1 mouse cellular context compared by ENCODE assay signal in genomic region chr8:71940293-71941208, GRCm38 (mm10).
TF ChIP-seq lines count a peak whose summit lies in the region.

No protein-coding gene starts in this region.

TF ChIP-seq in MEL, 35 proteins besides CTCF, POLR2A, EP300 and RAD21 (continued from another document):
- TF ChIP-seq ZC3H11A (IDR thresholded peaks at IDR 0.05; ENCODE audit: low read depth, low read length) (0 out of 2 replicates have a peak, but pooled peaks have one; percentile 5), ETS1 (IDR thresholded peaks at IDR 0.05; ENCODE audit: low read depth, low read length) (peak; percentile 62), MYB (IDR thresholded peaks at IDR 0.05; ENCODE audit: low read depth, low read length) (no peak), MAX (IDR thresholded peaks at IDR 0.05; ENCODE audit: low read length) (peak; percentile 53; the same call in 1 of the 2 replicates), USF2 (IDR thresholded peaks at IDR 0.05; ENCODE audit: borderline replicate concordance in 1 of 2, insufficient read depth in 1 of 2, low read depth in 1 of 2, low read length in 2 of 2) (0 out of 4 replicates have a peak, but pooled peaks of 1 of the 2 experiments have one; percentile 33), KAT2A (conservative IDR thresholded peaks at IDR 0.05; ENCODE audit: low read depth, low read length) (no peak), HCFC1 (IDR thresholded peaks at IDR 0.05; ENCODE audit: low read depth, low read length) (no peak), USF1 (IDR thresholded peaks at IDR 0.05; ENCODE audit: low read depth, low read length) (peak; percentile 81), SIN3A (IDR thresholded peaks at IDR 0.05; ENCODE audit: low read length) (peak; percentile 52), MXI1 (IDR thresholded peaks at IDR 0.05; ENCODE audit: low read depth, low read length) (no peak; the same call in 1 of the 2 replicates), NELFE (IDR thresholded peaks at IDR 0.05; ENCODE audit: low read depth, low read length) (peak; percentile 30; the same call in 1 of the 2 replicates), ZKSCAN1 (IDR thresholded peaks at IDR 0.05; ENCODE audit: low read depth, low read length) (no peak), ZMIZ1 (IDR thresholded peaks at IDR 0.05; ENCODE audit: low read depth, low read length) (no peak)
